Mouse (Mus musculus): Measurements from ENCODE around the gene Ubtfl1. TPM values are rescaled to one million over a fixed set of nuclear protein-coding genes. Genes with fewer than 3 reads are reported as not detected.
"Not testable (repeated sequence)": the region's sequence is repeated elsewhere in the genome, so short reads cannot be mapped to it uniquely, and the experiment has no call there.

Gene Ubtfl1
- not detected in 2 replicates for polyA plus RNA-seq (2015; fragmentation: Nextera tagmentation; extraction: Ambion mirVana)

DNA sequence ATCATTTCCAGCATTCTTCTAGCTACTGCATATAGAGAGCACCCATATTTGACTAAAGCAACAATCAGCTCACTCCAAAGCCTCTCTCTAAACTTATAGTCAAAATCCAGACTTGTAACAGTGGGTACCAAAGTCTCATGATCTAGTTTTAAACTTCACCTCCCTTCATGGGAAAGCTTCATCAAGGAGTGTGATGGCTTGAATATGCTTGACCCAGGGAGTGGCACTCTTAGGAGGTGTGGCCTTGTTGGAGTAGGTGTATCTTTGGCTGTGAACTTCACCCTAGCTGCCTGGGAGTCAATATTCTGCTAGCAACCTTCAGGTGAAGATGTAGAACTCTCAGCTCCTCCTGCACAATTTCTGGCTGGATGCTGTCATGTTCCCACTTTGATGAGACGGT, at the start of gene Ubtfl1:
Gene Ubtfl1, plus strand, starts transcription at position 301 of the 400 bp plus-strand sequence.
- Histone ChIP-seq H3K27me3 (ENCODE audit: control insufficient read depth, insufficient read depth, low read depth, low read length) (no peaks in the 10 kb centered on the region), H3K9me3 (replicated peaks; ENCODE audit: control insufficient read depth, low read length, poor library complexity, severe bottlenecking) (no peaks in the 10 kb centered on the region), H3K4me3 (ENCODE audit: low read depth, low read length) (no peak within 1 kb of the TSS), H3K4me1 (ENCODE audit: control insufficient read depth, insufficient read depth, low read length) (no peaks in the 10 kb centered on the region), H3K36me3 (ENCODE audit: control insufficient read depth, insufficient read depth, low read length) (no peaks in the 10 kb centered on the region), H3K27ac (ENCODE audit: low read length) (no peak within 1 kb of the TSS), H3K9ac (ENCODE audit: low read depth, low read length) (no peak within 1 kb of the TSS), H3K4me2 (ENCODE audit: low read length) (no peak within 1 kb of the TSS)
- WGBS = 64% methylated on average over 1 of the region's 1 CpGs
- no peak for ATAC-seq

DNA sequence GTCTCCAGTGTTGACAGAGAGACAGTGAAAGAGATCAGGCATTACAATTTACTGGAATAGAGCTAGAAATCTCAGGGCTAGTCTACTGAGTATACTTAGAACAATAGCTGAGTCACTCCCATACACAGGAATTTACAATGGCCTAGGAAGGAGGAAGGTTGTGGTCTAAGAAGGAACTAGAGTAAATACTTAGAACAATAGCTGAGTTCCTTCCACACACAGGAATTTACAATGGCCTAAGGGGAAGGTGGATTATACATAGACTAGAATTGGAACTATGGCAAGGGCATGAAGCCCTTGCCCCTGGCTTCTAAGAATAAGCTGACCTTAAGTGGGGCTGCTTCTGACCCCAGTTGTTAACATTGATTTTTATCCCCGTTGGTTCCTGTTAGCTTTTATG, 31.2 kb upstream of the Ubtfl1 start:
- not testable (repeated sequence) for H3K4me1 ChIP-seq (ENCODE audit: control insufficient read depth, insufficient read depth, low read length); H3K4me3 ChIP-seq (ENCODE audit: low read depth, low read length); H3K27ac ChIP-seq (ENCODE audit: low read length); ATAC-seq; H3K4me2 ChIP-seq (ENCODE audit: low read length); H3K27me3 ChIP-seq (ENCODE audit: control insufficient read depth, insufficient read depth, low read depth, low read length); H3K36me3 ChIP-seq (ENCODE audit: control insufficient read depth, insufficient read depth, low read length); H3K9me3 ChIP-seq (replicated peaks; ENCODE audit: control insufficient read depth, low read length, poor library complexity, severe bottlenecking); H3K9ac ChIP-seq (ENCODE audit: low read depth, low read length)
- WGBS = 82% methylated on average over 1 of the region's 1 CpGs

DNA sequence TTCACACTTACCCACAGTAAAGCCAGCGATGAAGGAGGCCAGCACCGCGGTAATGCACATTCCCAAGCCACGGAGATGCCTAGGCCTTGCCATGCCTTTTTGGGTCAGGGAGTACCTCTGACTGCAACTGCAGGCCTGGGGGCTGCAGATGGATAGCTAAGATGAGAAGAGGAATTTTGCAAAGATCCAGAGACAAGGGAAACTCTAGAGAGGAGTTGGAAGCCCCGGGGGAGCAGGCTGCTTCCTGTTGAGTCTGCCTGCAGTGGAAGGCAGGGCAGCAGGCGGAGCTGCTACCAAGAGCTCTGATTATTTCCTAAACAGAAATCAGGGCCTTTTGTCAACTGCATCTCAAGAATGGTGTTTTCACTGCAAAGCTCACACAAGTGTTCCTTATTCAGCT, 18.4 kb upstream of the Ubtfl1 start:
- Histone ChIP-seq H3K9ac (ENCODE audit: low read depth, low read length) (no peak overlapping the region), H3K4me2 (ENCODE audit: low read length) (peak overlapping the region; percentile 17; the same call in 1 of the 2 replicates), H3K27ac (ENCODE audit: low read length) (no peak overlapping the region), H3K27me3 (ENCODE audit: control insufficient read depth, insufficient read depth, low read depth, low read length) (no peaks in the 10 kb centered on the region), H3K36me3 (ENCODE audit: control insufficient read depth, insufficient read depth, low read length) (no peaks in the 10 kb centered on the region), H3K9me3 (replicated peaks; ENCODE audit: control insufficient read depth, low read length, poor library complexity, severe bottlenecking) (no peaks in the 10 kb centered on the region), H3K4me3 (ENCODE audit: low read depth, low read length) (no peak overlapping the region), H3K4me1 (ENCODE audit: control insufficient read depth, insufficient read depth, low read length) (no peaks in the 10 kb centered on the region)
- 32% methylated on average over 6 of the region's 6 CpGs for WGBS
- ATAC-seq = no peak

DNA sequence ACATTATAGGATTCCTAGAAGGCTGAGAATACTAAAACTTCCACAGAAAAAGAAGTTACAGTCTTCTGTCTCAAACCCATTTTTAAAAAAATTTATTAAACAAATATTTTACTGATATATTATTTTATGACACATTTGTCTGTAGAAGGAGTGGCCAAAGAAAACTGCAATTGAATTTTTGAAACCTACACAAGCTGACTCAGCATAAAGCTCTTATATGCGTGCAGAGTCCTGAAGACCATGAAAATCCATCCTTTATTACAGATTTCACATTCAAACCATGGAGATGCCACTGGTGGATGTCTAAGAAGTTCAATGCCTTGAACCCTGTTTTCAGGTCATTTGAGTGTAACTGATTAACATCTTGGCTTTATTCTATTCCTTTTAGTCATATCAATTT, 4.6 kb upstream of the Ubtfl1 start:
- Histone ChIP-seq H3K4me1 (ENCODE audit: control insufficient read depth, insufficient read depth, low read length) (no peaks in the 10 kb centered on the region), H3K27ac (ENCODE audit: low read length) (no peak overlapping the region), H3K9ac (ENCODE audit: low read depth, low read length) (no peak overlapping the region), H3K36me3 (ENCODE audit: control insufficient read depth, insufficient read depth, low read length) (no peaks in the 10 kb centered on the region), H3K4me3 (ENCODE audit: low read depth, low read length) (no peak overlapping the region), H3K4me2 (ENCODE audit: low read length) (no peak overlapping the region), H3K27me3 (ENCODE audit: control insufficient read depth, insufficient read depth, low read depth, low read length) (no peaks in the 10 kb centered on the region), H3K9me3 (replicated peaks; ENCODE audit: control insufficient read depth, low read length, poor library complexity, severe bottlenecking) (no peaks in the 10 kb centered on the region)
- whole genome bisulfite sequencing = 65% methylated on average over 1 of the region's 1 CpGs
- no peak for ATAC-seq

DNA sequence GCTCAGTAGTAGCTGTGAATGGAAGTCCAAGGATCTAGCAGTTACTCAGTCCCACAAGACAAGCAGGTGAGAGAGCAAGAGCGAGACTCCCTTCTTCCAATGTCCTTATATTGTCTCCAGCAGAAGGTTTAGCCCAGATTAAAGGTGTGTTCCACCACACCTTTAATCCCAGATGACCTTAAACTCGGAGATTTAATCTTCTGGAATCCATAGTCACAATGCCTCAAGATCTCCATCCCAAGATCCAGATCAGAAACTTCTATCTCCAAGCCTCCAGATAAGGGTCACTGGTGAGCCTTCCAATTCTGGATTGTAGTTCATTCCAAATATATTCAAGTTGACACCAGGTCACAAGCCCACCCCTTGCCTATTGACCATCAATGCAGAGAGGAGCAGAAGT, 1.3 kb upstream of the Ubtfl1 start, which contains the start of gene Naalad2:
Gene Naalad2, minus strand, starts transcription at position 101 of the 400 bp plus-strand sequence.
- H3K4me2 ChIP-seq (ENCODE audit: low read length); ATAC-seq; H3K4me1 ChIP-seq (ENCODE audit: control insufficient read depth, insufficient read depth, low read length); H3K27me3 ChIP-seq (ENCODE audit: control insufficient read depth, insufficient read depth, low read depth, low read length); H3K27ac ChIP-seq (ENCODE audit: low read length); H3K9ac ChIP-seq (ENCODE audit: low read depth, low read length); H3K9me3 ChIP-seq (replicated peaks; ENCODE audit: control insufficient read depth, low read length, poor library complexity, severe bottlenecking); H3K36me3 ChIP-seq (ENCODE audit: control insufficient read depth, insufficient read depth, low read length); H3K4me3 ChIP-seq (ENCODE audit: low read depth, low read length): not testable (repeated sequence)
- 88% methylated on average over 2 of the region's 2 CpGs for WGBS

DNA sequence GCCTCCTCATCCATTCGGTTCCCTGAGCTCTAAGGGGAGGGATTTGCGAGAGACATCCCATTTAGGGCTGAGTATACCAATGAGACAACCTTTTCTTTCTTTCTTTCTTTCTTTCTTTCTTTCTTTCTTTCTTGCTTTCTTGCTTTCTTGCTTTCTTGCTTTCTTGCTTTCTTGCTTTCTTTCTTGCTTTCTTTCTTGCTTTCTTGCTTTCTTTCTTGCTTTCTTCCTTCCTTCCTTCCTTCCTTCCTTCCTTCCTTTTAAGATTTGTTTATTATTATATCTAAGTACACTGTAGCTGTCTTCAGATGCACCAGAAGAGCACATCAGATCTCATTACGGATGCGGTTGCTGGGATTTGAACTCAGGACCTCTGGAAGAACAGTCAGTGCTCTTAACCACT, 8.2 kb downstream of the Ubtfl1 start:
- not testable (repeated sequence) for H3K4me1 ChIP-seq (ENCODE audit: control insufficient read depth, insufficient read depth, low read length); H3K27me3 ChIP-seq (ENCODE audit: control insufficient read depth, insufficient read depth, low read depth, low read length); H3K9me3 ChIP-seq (replicated peaks; ENCODE audit: control insufficient read depth, low read length, poor library complexity, severe bottlenecking); H3K27ac ChIP-seq (ENCODE audit: low read length); H3K4me3 ChIP-seq (ENCODE audit: low read depth, low read length); H3K36me3 ChIP-seq (ENCODE audit: control insufficient read depth, insufficient read depth, low read length); ATAC-seq; H3K9ac ChIP-seq (ENCODE audit: low read depth, low read length); H3K4me2 ChIP-seq (ENCODE audit: low read length)
- 87% methylated on average over 4 of the region's 4 CpGs for WGBS

DNA sequence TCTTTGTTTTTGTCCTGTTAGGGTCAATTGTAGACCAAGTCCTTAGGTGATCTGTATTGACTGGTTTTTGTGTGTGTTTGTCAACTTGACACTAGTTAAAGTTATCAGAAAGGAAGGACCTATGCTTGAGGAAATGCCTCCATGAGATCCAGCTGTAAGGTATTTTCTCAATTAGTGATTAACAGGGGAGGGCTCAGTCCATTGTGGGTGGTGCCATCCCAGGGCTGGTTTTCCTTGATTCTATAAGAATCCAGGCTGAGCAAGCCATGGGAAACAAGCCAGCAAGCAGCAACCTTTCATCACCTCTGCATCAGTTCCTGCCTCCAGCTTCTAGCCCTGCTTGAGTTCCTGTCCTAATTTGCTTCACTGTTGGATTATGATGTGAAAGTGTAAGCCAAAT, 26.1 kb downstream of the Ubtfl1 start, which contains the start of gene Mbd3l2:
Gene Mbd3l2, plus strand, starts transcription at position 301 of the 400 bp plus-strand sequence.
- H3K36me3 ChIP-seq (ENCODE audit: control insufficient read depth, insufficient read depth, low read length) = no peaks in the 10 kb centered on the region

DNA sequence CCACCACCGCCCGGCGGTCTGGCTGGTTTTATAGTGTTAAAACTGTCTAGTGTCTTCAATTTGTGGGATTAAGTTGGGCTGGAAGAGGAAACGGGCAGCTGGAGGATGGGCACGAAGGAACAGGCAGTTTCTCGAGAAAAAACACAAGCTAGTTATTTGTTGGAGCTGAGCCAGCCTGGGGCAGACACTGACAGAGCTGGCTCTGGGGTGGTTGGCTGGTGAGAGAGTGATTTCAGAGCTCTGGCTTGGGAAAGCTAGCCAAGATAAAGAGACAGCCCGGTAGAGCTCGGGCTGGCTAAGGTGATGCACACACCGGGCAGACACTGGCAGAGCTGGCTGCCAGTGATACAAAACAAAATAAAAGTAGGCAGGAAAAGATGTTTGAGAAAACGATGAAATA, 27.5 kb downstream of the Ubtfl1 start:
- WGBS = 87% methylated on average over 10 of the region's 10 CpGs
- no peak for ATAC-seq
- no peak overlapping the region for H3K4me3 ChIP-seq (ENCODE audit: low read depth, low read length)
- H3K27ac ChIP-seq (ENCODE audit: low read length) = no peak overlapping the region
- no peak overlapping the region for H3K9ac ChIP-seq (ENCODE audit: low read depth, low read length)
- no peaks in the 10 kb centered on the region for H3K36me3 ChIP-seq (ENCODE audit: control insufficient read depth, insufficient read depth, low read length)
- H3K4me1 ChIP-seq (ENCODE audit: control insufficient read depth, insufficient read depth, low read length) = no peaks in the 10 kb centered on the region
- no peaks in the 10 kb centered on the region for H3K27me3 ChIP-seq (ENCODE audit: control insufficient read depth, insufficient read depth, low read depth, low read length)
- no peak overlapping the region for H3K4me2 ChIP-seq (ENCODE audit: low read length)
- no peaks in the 10 kb centered on the region for H3K9me3 ChIP-seq (replicated peaks; ENCODE audit: control insufficient read depth, low read length, poor library complexity, severe bottlenecking)

More for the DNA sequence above, 26.1 kb downstream of the Ubtfl1 start, which contains the start of gene Mbd3l2:
- no peak within 1 kb of the TSS for H3K4me2 ChIP-seq (ENCODE audit: low read length)
- H3K27me3 ChIP-seq (ENCODE audit: control insufficient read depth, insufficient read depth, low read depth, low read length) = no peaks in the 10 kb centered on the region
- no peak within 1 kb of the TSS for H3K27ac ChIP-seq (ENCODE audit: low read length)
- no peak for ATAC-seq
- no peaks in the 10 kb centered on the region for H3K9me3 ChIP-seq (replicated peaks; ENCODE audit: control insufficient read depth, low read length, poor library complexity, severe bottlenecking)
- no peak within 1 kb of the TSS for H3K4me3 ChIP-seq (ENCODE audit: low read depth, low read length)
- H3K4me1 ChIP-seq (ENCODE audit: control insufficient read depth, insufficient read depth, low read length) = no peaks in the 10 kb centered on the region
- no peak within 1 kb of the TSS for H3K9ac ChIP-seq (ENCODE audit: low read depth, low read length)

DNA sequence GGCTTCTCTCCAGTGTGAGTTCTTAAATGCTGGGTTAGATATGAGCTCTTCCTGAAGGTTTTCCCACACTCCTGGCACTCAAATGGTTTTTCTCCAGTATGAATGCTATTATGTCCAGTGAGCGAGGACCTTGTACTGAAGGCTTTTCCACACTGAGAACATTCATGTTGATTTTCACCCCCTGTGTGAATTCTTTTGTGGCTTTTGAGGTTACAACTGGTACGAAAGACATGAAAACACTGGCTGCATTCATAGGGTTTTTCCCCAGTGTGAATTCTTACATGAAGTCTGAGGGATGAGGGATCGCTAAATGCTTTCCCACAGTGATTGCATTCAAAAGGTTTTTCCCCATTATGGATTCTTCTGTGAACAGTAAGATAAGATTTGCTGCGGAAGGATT, 52.3 kb downstream of the Ubtfl1 start:
- 75% methylated on average over 4 of the region's 4 CpGs for WGBS
- Histone ChIP-seq H3K36me3 (ENCODE audit: control insufficient read depth, insufficient read depth, low read length) (peaks cover 41% of the 10 kb centered on the region), H3K9me3 (replicated peaks; ENCODE audit: control insufficient read depth, low read length, poor library complexity, severe bottlenecking) (peaks cover 7% of the 10 kb centered on the region; the same call in 1 of the 2 replicates), H3K4me1 (ENCODE audit: control insufficient read depth, insufficient read depth, low read length) (no peaks in the 10 kb centered on the region), H3K4me3 (ENCODE audit: low read depth, low read length) (no peak overlapping the region), H3K27ac (ENCODE audit: low read length) (no peak overlapping the region), H3K9ac (ENCODE audit: low read depth, low read length) (no peak overlapping the region), H3K4me2 (ENCODE audit: low read length) (no peak overlapping the region), H3K27me3 (ENCODE audit: control insufficient read depth, insufficient read depth, low read depth, low read length) (no peaks in the 10 kb centered on the region)
- no peak for ATAC-seq

Measured in midbrain, embryonic 16.5 days (tissue).